Mouse (Mus musculus): ENCODE results near the gene Olfr221.

DNA sequence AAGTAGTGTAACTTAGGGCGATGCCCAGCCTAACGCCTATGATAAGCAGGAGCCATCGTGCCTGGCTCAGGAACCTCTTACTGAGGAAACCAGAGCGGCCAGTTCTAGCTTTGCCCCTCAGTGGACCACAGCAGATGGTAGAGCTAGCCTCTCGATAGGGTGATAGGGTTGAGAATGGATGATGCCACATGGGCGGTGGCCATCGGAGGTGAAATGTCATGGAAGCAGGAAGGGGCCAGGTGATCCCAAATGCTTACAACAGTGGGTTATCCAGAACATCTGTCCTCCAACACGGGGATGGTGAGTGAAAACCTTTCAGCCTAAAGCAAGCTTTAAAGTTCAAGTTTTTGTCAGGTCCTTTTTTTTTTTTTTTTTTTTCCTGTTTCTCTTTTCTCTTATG, 19.5 kb upstream of the Olfr221 start:
- TF ChIP-seq CTCF (IDR thresholded peaks at IDR 0.05; ENCODE audit: control insufficient read depth, insufficient read depth, insufficient replicate concordance, low read depth, low read length) = no peak
- TF ChIP-seq POLR2A (IDR thresholded peaks at IDR 0.05; ENCODE audit: control insufficient read depth, low read depth, low read length) = no peak

Data from testis, adult 2 months (tissue).